Mouse (Mus musculus) embryonic fibroblast, embryonic 13.5 days (primary cell): Measurements from ENCODE around the gene Sugct. TPM values are rescaled to one million over a fixed set of nuclear protein-coding genes. Genes with fewer than 3 reads are reported as not detected.
A peak's percentile ranks its signal among the peaks of the same experiment; 100 is the strongest.

Experiments
- H3K27ac ChIP-seq: 2 replicates; pipeline ENCODE4 v1.5.1; 2012; ENCODE audit warnings: low read length, control low read depth, inconsistent platforms; ENCODE audit not compliant: insufficient read depth
- H3K4me1 ChIP-seq: 2 replicates; pipeline ENCODE4 v1.6.1; 2011; ENCODE audit warnings: low read length; ENCODE audit not compliant: control insufficient read depth, insufficient read depth
- H3K4me3 ChIP-seq: 2 replicates; pipeline ENCODE4 v1.5.1; 2011; ENCODE audit warnings: mild to moderate bottlenecking, control low read depth, low read length; ENCODE audit not compliant: insufficient read depth
- CTCF ChIP-seq: IDR thresholded peaks from 2 replicates; pipeline ENCODE4 v1.5.1; 2011; ENCODE audit warnings: mild to moderate bottlenecking, control low read depth, low read length, moderate library complexity, borderline replicate concordance; ENCODE audit not compliant: insufficient read depth
- POLR2A ChIP-seq: IDR thresholded peaks from 2 replicates; pipeline ENCODE4 v1.6.1; 2011; ENCODE audit warnings: low read depth, mild to moderate bottlenecking, control low read depth, low read length, moderate library complexity
- polyA plus RNA-seq: library from polyadenylated mRNA; stranded (reverse); fragments of >200 nt; gene quantifications from 2 replicates; pipeline ENCODE4 v1.2.4, GENCODE M21; 2011; ENCODE audit warnings: low read depth; ENCODE audit not compliant: missing spikeins, insufficient read length

Sugct gene
- polyA plus RNA-seq, 1 experiment, result 2.1 TPM

DNA sequence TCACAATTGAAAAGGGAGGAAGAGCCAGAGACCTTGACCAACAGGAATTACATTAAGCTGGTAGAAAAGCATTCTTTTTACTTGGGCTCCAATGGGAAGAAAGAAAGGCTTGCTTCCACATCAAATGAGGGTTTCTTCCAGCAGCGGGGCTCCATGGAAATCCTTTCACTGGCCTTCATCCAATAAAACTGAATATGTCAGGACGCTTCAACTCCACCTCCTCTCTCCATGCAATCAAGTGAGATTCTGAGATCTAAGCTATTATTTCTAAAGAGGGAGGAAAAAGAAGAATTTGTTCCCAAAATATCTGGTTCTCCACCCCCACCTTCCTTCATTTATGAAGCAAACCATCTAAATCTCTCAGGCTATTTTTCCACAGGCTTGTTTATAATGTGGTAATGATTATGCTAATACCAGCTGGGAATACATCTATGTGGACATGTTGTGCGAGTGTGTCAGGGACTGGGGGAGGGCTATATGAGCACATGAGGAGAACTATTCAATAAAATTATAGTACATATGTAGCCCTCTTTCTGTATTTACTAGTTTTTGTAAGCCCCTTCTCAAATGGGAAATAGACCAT, 505.1 kb downstream of the Sugct start:
- no peak overlapping the region for H3K4me3 ChIP-seq
- no peak overlapping the region for H3K27ac ChIP-seq
- peaks cover 3% of the 10 kb centered on the region; the same call in 1 of the 2 replicates for H3K4me1 ChIP-seq
- no peak for TF ChIP-seq POLR2A
- no peak for TF ChIP-seq CTCF

DNA sequence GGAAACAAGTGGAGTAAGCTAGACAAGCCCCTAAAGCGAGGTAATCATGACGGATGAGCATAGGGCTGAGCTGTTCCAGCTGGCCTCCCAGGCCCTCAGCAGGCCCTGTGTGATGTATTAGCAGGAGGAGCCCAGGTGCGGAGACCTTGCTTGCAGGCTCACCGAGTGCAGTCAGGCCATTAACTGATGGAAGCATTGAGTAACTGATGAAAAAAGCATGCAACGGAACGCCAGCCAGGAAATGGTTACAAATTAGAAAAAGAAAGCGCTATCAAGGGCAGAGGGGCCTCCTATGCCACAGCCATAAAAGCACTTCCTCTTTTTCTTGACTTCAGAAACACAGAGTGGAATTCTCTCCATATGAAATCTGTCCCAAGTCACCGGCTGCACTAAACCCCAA, 510.1 kb downstream of the Sugct start:
- Histone ChIP-seq H3K27ac (no peak overlapping the region), H3K4me3 (no peak overlapping the region), H3K4me1 (peaks cover 5% of the 10 kb centered on the region; the same call in 1 of the 2 replicates)
- TF ChIP-seq POLR2A (no peak), CTCF (no peak)

DNA sequence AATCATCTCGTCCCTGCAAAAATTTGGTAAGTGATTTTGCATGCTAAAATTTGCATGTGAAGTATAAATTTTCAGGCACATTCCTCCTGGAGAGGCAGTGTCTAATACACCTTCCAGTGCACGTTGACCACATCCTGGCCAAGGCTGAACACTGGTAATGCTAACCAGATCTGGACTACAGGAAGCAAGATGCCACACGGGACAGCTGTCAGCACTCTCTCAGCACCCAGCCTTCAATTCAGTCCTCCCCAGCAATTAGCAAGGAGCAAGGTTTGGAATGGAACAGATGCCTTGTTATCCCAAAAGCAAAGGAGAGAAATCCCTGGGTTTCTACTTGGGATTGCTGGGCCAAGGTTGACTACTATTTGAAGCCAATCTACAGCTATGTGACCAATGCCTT, 529.4 kb downstream of the Sugct start:
- Histone ChIP-seq H3K27ac (no peak overlapping the region), H3K4me3 (no peak overlapping the region), H3K4me1 (peaks cover 5% of the 10 kb centered on the region)
- TF ChIP-seq POLR2A, result no peak
- TF ChIP-seq CTCF, result no peak

DNA sequence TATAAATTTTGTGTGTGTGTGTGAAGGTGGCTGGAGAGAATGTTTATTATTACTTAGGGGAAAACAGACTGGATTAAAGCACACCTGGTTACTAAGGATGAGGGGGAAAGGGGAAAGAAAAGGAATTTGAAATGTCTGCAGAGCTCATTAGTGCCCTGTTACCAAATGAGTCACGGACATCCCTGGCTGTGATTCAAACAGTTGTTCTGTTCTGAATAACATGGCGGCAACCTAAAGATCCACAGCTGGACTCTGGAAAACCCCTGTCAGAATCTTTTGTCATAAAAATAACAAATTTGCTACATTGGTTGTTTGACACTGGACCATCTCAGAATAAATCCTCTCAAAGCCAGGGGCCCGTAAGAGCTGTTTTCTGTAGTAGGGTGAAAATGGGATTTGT, 530.6 kb downstream of the Sugct start:
- no peak for TF ChIP-seq CTCF
- no peak for TF ChIP-seq POLR2A
- Histone ChIP-seq H3K4me3 (no peak overlapping the region), H3K27ac (peak overlapping the region; percentile 57; the same call in 1 of the 2 replicates), H3K4me1 (peaks cover 5% of the 10 kb centered on the region)

DNA sequence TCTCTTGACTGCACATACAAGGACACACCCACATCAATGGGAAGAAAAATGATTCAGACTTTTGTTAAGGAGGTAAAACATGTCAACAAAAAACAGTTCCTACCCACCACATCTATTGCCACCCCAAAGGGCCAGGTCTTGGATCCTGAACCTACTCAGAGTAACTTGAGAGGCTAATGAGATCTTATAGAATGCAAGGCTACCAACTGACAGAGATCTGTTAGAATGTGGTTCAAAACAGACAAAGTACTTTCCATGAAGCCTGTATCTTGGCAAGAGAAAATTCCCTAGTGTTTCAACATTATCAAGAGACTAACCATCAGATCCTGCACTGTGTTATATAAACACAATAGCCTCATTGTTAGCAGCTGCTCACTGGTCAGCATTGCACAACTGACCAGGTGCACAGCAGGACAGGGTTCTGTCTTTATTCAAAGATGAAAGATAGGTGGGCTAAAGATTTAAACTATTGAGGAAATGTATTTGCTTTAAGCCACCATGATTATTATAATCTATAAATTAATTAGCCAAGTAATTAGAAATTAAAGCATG, 548.8 kb downstream of the Sugct start:
- Histone ChIP-seq H3K4me1 (no peaks in the 10 kb centered on the region), H3K27ac (peak overlapping the region; percentile 71; the same call in 1 of the 2 replicates), H3K4me3 (no peak overlapping the region)
- no peak for TF ChIP-seq CTCF
- no peak for TF ChIP-seq POLR2A

DNA sequence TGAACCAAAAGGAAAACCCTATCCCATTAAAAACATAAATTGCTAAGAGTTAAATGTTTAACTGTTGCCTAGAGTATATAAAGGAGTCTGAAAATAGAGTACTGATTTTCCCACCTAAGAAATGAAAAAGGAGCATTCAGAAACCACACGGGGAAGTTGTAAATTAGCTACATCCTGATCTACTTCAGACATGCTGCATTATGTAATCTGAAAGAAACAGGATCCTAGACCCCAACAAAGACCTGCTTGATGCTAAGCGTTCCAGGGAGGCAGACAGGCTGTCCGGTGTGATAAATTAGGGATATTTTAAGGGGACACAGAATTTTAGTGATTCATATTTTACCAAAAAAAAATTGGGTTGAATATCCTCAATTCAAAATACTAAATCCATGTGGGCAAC, 579.3 kb downstream of the Sugct start:
- no peak overlapping the region for H3K4me3 ChIP-seq
- H3K4me1 ChIP-seq, result no peaks in the 10 kb centered on the region
- no peak for TF ChIP-seq CTCF
- no peak for TF ChIP-seq POLR2A
- H3K27ac ChIP-seq, result no peak overlapping the region

DNA sequence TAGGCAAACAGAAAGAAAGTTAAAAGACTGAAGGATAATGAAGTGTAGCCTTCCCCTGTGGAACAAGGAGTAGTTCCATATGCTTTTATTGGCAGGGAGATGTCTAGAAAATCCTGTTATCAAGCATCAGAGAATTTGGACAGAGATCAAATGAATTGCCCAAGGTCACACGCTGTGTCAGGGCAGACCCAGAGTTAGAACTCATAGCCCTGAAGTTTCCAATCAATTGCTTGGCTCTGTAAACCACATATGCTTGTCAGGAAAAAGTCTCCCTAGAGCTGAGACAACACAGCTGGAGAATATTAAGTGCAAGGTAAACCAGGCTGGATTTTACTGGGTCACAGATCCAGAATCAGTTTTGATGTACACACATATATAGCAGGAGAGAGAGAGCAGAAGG, 593.0 kb downstream of the Sugct start:
- Histone ChIP-seq H3K4me3 (no peak overlapping the region), H3K4me1 (no peaks in the 10 kb centered on the region), H3K27ac (no peak overlapping the region)
- TF ChIP-seq POLR2A (no peak), CTCF (no peak)

DNA sequence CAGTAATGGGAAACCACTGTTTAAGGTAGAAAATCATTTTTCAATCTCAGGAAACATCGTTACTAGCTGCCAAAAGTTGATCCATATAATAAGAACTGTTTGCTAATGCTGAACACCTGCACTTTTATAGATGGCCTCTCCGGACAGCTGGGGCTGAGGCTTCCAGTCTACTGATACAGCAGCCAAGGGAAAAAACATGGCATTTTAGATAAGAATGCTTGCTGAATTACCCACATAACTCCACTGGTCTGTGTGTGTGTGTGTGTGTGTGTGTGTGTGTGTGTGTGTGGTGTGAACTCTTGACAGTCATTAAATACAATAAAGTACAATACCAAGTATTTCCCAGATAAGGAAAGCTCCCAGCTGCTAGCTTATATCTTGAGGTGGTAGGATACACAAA, 608.8 kb downstream of the Sugct start:
- TF ChIP-seq CTCF (no peak), POLR2A (no peak)
- Histone ChIP-seq H3K4me3 (no peak overlapping the region), H3K4me1 (no peaks in the 10 kb centered on the region), H3K27ac (no peak overlapping the region)

DNA sequence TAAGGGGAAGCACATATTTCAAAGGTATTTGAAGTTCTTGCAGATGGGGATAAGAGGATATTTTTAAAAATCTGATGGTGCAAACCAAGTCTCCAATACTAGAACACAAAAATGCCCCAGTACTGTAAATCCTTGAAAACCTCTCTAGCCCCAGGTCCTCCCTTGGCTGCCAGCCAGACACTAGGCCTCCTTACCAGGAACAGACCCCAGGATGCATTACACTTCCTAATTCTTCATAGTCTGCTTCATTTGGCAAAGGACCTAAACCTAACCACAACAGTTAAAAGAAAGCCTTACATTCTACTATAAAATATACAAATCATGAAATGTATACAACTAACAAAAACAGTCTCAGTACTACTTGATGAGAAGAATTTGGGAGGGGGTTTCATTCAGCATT, 609.2 kb downstream of the Sugct start:
- Histone ChIP-seq H3K4me1 (no peaks in the 10 kb centered on the region), H3K27ac (no peak overlapping the region), H3K4me3 (no peak overlapping the region)
- TF ChIP-seq POLR2A (no peak), CTCF (no peak)

DNA sequence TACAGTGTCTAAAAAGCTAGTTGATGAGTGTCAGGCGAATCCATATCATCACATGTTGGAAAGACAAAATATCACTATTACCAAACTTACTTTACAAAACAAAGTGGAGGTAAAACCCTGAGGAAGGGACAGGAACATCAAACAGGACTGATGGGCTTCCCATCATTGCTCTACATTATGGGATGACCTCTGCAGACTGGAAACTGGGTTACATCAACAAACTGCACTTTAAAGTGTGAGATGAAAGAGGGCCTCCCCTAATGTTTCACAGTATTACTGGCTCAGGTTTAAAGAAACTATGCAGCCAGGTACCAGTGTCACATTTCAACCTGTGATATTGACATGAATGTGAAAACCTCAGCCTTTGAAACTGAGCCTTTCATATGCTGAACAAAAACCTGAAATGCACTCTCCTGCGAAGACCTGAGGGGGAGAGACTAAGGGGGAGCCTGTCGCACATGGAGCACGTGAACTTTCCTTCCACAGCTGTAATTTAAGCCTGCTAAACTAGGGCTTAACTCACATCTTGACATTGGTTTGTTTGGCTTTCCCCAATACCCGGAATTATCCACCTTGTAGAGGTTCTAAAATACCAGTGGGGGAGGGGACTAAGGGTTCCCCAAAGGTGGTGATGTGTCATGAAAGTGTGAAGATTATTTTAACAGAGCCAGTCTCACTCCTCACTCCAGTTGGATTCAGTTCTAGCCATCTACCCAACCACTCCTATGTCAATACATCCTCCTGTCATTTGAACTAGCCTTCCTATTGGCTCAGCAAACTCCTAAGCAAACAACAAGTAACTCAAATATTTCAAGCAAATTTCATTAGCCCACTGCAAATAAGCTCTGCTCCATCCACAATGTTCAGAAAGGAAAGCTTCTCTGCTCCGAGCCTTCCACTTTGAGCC, 610.2 kb downstream of the Sugct start:
- TF ChIP-seq POLR2A (no peak), CTCF (no peak)
- H3K4me3 ChIP-seq, result no peak overlapping the region
- H3K4me1 ChIP-seq, result no peaks in the 10 kb centered on the region
- H3K27ac ChIP-seq, result no peak overlapping the region
